8 mouse cellular contexts compared by ENCODE assay signal in the genomic region with DNA sequence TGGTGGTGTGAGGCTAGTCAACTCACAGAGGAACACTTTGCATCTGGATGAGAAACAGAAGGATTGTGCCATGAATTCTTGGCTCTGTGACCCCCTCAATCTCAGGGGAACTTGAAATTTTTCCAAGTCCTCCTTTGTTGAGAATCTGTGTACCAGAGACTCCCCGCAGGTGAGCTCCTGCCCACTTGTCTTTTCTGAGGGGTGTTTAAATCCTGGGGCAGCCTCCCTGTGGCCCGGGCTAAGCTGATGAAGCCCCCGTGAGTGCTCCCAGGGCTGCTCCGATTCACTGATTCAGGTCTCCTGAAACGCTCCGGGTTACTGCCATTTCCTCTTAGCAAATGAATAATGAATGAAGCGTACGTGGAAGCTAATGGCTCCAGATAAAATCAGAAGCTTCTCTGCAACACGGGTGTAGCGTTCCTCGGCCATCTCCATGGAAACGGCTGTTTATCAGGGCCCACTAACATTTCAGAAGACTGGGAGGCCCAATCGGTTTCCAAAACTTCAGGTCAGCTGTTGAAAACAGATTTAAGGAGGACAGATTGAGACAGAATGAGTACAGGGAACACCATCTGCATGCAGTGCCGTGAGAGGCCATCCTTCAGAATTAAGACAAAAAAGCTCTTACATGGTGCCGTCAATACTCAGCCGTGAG.
A peak's percentile ranks its signal among the peaks of the same experiment; 100 is the strongest.
DNase-seq lines count a peak whose midpoint lies in the region; ATAC-seq and TF ChIP-seq lines count a peak whose summit lies in the region.

No protein-coding gene starts in this region.

- H3K27me3 ChIP-seq in kidney, embryonic 15.5 days, result no peaks in the 10 kb centered on the region
- H3K27me3 ChIP-seq in embryonic facial prominence, embryonic 13.5 days, result no peaks in the 10 kb centered on the region; the same call in 1 of the 2 replicates
- no peaks in the 10 kb centered on the region for H3K27me3 ChIP-seq in neural tube, embryonic 15.5 days (replicated peaks)
- no peaks in the 10 kb centered on the region for H3K27me3 ChIP-seq in liver, postnatal 0 days (ENCODE audit: insufficient read depth, low read length)

- H3K27ac ChIP-seq in kidney, embryonic 15.5 days, result peak overlapping the region; percentile 75
- H3K27ac ChIP-seq in embryonic facial prominence, embryonic 13.5 days, result 0 out of 2 replicates have a peak overlapping the region, but pooled peaks have one; percentile 22
- peak overlapping the region; percentile 82 for H3K27ac ChIP-seq in neural tube, embryonic 15.5 days (replicated peaks)
- no peak overlapping the region for H3K27ac ChIP-seq in liver, postnatal 0 days (ENCODE audit: low read depth)

- 29% methylated on average over 16 of the region's 16 CpGs for WGBS in kidney, embryonic 15.5 days
- WGBS in embryonic facial prominence, embryonic 13.5 days, result 26% methylated on average over 16 of the region's 16 CpGs
- 8% methylated on average over 16 of the region's 16 CpGs for WGBS in neural tube, embryonic 15.5 days
- WGBS in liver, postnatal 0 days (ENCODE audit: insufficient replicate concordance), result 49% methylated on average over 16 of the region's 16 CpGs

- H3K36me3 ChIP-seq in kidney, embryonic 15.5 days, result no peaks in the 10 kb centered on the region
- H3K36me3 ChIP-seq in embryonic facial prominence, embryonic 13.5 days, result no peaks in the 10 kb centered on the region
- no peaks in the 10 kb centered on the region for H3K36me3 ChIP-seq in neural tube, embryonic 15.5 days
- no peaks in the 10 kb centered on the region for H3K36me3 ChIP-seq in liver, postnatal 0 days (replicated peaks; ENCODE audit: insufficient read depth, low read length)

- peaks cover 19% of the 10 kb centered on the region for H3K4me1 ChIP-seq in kidney, embryonic 15.5 days
- H3K4me1 ChIP-seq in embryonic facial prominence, embryonic 13.5 days, result peaks cover 29% of the 10 kb centered on the region
- peaks cover 62% of the 10 kb centered on the region for H3K4me1 ChIP-seq in neural tube, embryonic 15.5 days
- H3K4me1 ChIP-seq in liver, postnatal 0 days (ENCODE audit: insufficient read depth), result no peaks in the 10 kb centered on the region

- no peak overlapping the region for H3K9ac ChIP-seq in kidney, embryonic 15.5 days
- peak overlapping the region; percentile 36; the same call in 1 of the 2 replicates for H3K9ac ChIP-seq in embryonic facial prominence, embryonic 13.5 days
- H3K9ac ChIP-seq in neural tube, embryonic 15.5 days (replicated peaks), result no peak overlapping the region; the same call in 1 of the 2 replicates
- H3K9ac ChIP-seq in liver, postnatal 0 days (replicated peaks), result no peak overlapping the region

- H3K4me2 ChIP-seq in kidney, embryonic 15.5 days, result peak overlapping the region; percentile 40
- H3K4me2 ChIP-seq in embryonic facial prominence, embryonic 13.5 days, result peak overlapping the region; percentile 39
- peak overlapping the region; percentile 42 for H3K4me2 ChIP-seq in neural tube, embryonic 15.5 days
- no peak overlapping the region for H3K4me2 ChIP-seq in liver, postnatal 0 days (ENCODE audit: low read depth, low read length)

- no peak overlapping the region for H3K4me3 ChIP-seq in kidney, embryonic 15.5 days (replicated peaks)
- no peak overlapping the region for H3K4me3 ChIP-seq in embryonic facial prominence, embryonic 13.5 days
- H3K4me3 ChIP-seq in neural tube, embryonic 15.5 days (replicated peaks), result no peak overlapping the region
- no peak overlapping the region for H3K4me3 ChIP-seq in liver, postnatal 0 days (ENCODE audit: low read depth, low read length)

- ATAC-seq in kidney, embryonic 15.5 days (replicated peaks; ENCODE audit: low FRiP score), result peak; percentile 63
- ATAC-seq in embryonic facial prominence, embryonic 13.5 days (ENCODE audit: insufficient number of reproducible peaks, insufficient read depth, low FRiP score, low TSS enrichment, low read depth), result no peak
- ATAC-seq in neural tube, embryonic 15.5 days (ENCODE audit: low FRiP score), result peak; percentile 30; the same call in 1 of the 2 replicates
- ATAC-seq in megakaryocyte progenitor cell, adult 5-6 weeks (replicated peaks; ENCODE audit: poor library complexity), result no peak
- ATAC-seq in liver, postnatal 0 days, result no peak
- no peak for ATAC-seq in megakaryocyte, adult 5-6 weeks (ENCODE audit: poor library complexity, severe bottlenecking)

- TF ChIP-seq EP300 in liver, postnatal 0 days (IDR thresholded peaks at IDR 0.05; ENCODE audit: low read depth), result no peak

- no peak for DNase-seq in kidney, postnatal 36 days
- DNase-seq in layer of hippocampus, adult 8-10 months (ENCODE audit: low spot score in 2 of 2), result peak; percentile 77 to 80
- DNase-seq in liver, postnatal 0 days, result no peak

- no peaks in the 10 kb centered on the region for H3K9me3 ChIP-seq in kidney, embryonic 15.5 days (replicated peaks)
- no peaks in the 10 kb centered on the region for H3K9me3 ChIP-seq in embryonic facial prominence, embryonic 13.5 days
- no peaks in the 10 kb centered on the region for H3K9me3 ChIP-seq in neural tube, embryonic 15.5 days (replicated peaks)
- no peaks in the 10 kb centered on the region for H3K9me3 ChIP-seq in liver, postnatal 0 days (ENCODE audit: low read length)

- no peak for TF ChIP-seq CTCF in liver, postnatal 0 days (IDR thresholded peaks at IDR 0.05; ENCODE audit: low read depth)

Comparison
In these comparisons a context has a peak if more than half of its experiments do, and no peak if none do; other contexts are left out.
1. ATAC-seq: peak in kidney, embryonic 15.5 days (single experiment) and neural tube, embryonic 15.5 days (single experiment); none in embryonic facial prominence, embryonic 13.5 days (single experiment), megakaryocyte progenitor cell, adult 5-6 weeks (single experiment), liver, postnatal 0 days (single experiment) and megakaryocyte, adult 5-6 weeks (single experiment).
2. DNase-seq: peak in layer of hippocampus, adult 8-10 months (2 of 2); none in kidney, postnatal 36 days (0 of 2) and liver, postnatal 0 days (single experiment).